Mouse (Mus musculus): ENCODE measurements around the gene Dnah2.
"Not testable (repeated sequence)": the region's sequence is repeated elsewhere in the genome, so short reads cannot be mapped to it uniquely, and the experiment has no call there.

Dnah2 gene

DNA sequence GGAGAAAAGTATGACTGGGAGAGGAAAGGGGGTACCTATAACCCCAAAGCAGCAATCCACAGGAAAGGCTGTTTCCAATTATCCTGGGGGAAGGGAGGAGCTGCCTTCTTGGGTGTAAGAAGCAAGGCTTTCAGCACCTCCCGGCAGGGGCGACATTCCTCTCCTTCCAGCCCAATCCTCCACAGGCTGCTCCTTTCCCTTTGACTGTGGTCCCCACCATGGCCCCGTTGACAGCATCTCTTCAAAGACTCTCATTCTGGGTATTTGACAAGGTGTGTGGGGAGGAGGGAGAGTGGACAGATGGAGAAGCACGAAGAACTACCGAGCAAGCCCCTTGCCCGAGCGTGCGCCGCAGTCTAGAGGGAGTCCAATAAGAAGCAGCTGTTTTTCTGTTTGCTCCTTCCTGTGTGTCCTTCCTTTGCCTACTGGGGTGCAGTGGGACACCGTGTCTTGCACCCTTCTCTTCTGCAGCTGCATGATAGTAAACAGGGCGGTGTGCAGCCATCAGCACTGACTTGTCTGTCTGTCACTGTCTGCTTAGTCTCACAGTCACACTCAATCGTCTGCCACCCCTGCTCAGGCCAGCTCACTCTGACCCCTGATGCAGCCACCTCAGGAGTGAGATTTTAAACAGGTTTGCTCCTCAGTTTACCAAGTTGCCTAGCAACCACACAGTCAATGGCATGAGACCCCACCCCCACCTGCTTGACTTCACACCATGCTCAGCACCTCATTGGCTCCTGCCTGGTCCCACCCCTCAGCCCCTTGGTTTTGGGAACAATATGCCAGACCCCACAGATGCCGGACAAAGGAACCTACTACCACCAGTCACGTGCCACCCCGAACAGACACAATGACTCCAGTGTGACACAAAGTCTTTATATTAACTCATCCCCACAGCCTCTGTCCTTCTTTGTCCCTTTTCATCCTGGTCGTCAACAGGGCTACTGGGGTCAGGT, 12.3 kb upstream of the Dnah2 start:
- DNase-seq = peak; percentile 86

- no peak for DNase-seq
Observed at GRCm38 (mm10) chr11:69559851-69560765, 11.2 kb upstream of the Dnah2 start, which contains the start of gene Efnb3. Gene Efnb3 (minus strand): TSS chr11:69560205.

DNA sequence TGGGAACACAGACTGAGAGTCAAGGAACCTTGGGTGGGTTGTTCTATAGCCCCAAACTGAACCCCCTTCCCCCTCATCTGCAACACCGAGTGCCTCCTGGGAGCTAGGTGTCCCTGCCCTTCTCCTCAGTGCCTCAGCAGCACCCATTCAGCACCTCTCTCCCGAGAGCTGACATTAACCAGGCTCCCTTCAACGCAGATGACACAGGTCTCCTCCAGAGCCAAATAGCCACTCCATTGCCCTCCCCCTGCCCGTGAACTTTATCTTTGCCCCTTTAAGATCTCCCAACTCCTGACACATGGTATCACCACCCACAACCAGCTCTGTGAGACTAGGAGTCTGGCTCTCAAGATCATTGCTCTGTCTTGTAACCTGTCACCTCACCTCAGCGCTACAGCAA, 10.3 kb upstream of the Dnah2 start:
- no peak for DNase-seq

GRCm38 (mm10) chr11:69558756-69559155, 9.8 kb upstream of the Dnah2 start:
- DNase-seq = no peak

GRCm38 (mm10) chr11:69557381-69557958, 8.6 kb upstream of the Dnah2 start:
- no peak for DNase-seq

GRCm38 (mm10) chr11:69554539-69555140, 5.7 kb upstream of the Dnah2 start:
- no peak for DNase-seq

- DNase-seq = no peak
Observed at GRCm38 (mm10) chr11:69553341-69553721, 4.4 kb upstream of the Dnah2 start.

- peak; percentile 85 for DNase-seq
Observed at GRCm38 (mm10) chr11:69552622-69553340, 3.9 kb upstream of the Dnah2 start.

- no peak for DNase-seq
Observed at GRCm38 (mm10) chr11:69551310-69551709, 2.4 kb upstream of the Dnah2 start.

GRCm38 (mm10) chr11:69547071-69547470, 1.8 kb downstream of the Dnah2 start:
- no peak for DNase-seq

GRCm38 (mm10) chr11:69546423-69547053, 2.4 kb downstream of the Dnah2 start:
- peak; percentile 78 for DNase-seq

DNA sequence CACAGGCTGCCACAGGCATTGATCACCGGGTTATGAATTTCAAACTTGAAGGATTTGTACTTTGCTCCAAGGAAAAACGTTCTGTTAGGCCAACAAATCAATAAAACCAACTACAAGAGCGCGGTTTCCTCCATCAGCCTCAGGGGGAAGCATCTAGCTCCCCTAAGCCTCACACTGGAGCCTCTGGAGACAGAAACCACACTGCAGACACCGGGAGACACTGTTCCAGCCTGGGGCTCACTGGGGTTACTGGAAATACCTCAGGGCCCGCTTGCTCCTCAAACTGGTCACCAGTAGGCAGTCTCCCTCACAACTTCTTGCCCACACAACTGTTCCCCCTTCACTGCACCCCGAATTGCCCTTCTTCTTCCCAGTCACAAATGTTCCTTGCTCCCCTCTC, 3.0 kb downstream of the Dnah2 start:
- DNase-seq = no peak

DNA sequence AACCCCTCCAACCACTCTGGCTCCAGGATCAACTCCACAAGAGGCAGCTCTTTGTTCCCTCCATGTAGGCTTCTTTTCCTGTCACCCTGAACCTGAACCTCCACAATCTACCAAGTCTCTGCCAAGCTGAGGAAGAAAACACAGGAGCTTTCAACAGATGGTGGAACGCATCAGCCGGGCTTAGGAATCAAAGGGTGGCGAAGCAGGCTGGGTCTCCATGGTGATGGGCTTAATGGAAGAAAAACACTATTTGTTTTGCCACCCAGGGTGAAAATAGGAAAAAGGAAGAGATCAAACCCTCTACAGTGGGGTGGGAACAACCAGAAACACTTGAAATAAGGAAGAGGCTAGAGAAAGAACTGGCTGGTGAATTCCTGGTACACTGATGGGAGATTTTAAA, 5.3 kb downstream of the Dnah2 start:
- DNase-seq = no peak

DNA sequence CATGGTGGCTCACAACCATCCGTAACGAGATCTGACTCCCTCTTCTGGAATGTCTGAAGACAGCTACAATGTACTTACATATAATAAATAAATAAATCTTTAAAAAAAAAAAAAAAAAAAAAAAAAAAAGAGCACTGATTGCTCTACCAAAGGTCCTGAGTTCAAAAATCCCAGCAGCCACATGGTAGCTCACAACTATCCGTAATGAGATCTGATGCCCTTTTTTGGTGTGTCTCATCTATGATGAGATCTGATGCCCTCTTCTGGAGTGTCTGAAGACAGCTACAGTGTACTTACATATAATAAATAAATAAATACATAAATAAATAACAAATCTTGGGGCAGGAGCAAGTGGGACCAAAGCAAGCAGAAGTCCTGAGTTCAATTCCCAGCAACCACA, 7.2 kb downstream of the Dnah2 start:
- not testable (repeated sequence) for DNase-seq

- no peak for DNase-seq
Observed at GRCm38 (mm10) chr11:69540700-69541099, 8.2 kb downstream of the Dnah2 start.

DNA sequence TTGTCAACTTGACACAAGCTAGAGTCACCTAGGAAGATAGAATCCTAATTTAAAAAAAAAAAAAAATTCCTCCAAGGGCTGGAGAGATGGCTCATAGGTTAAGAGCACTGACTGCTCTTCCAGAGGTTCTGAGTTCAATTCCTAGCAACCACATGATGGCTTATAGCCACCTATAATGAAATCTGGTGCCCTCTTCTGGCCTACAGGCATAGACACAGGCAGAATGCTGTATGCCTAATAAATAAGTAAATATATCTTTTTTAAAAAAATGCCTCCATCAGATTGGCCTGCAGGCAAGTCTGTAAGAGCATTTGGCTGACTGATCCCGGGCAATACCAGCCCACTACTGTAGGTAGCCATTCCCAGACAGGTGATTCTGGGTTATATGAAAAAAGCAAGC, 13.9 kb downstream of the Dnah2 start:
- no peak for DNase-seq

- DNase-seq = no peak
Observed at GRCm38 (mm10) chr11:69532480-69533150, 16.3 kb downstream of the Dnah2 start.

GRCm38 (mm10) chr11:69530755-69531154, 18.2 kb downstream of the Dnah2 start:
- not testable (repeated sequence) for DNase-seq

DNA sequence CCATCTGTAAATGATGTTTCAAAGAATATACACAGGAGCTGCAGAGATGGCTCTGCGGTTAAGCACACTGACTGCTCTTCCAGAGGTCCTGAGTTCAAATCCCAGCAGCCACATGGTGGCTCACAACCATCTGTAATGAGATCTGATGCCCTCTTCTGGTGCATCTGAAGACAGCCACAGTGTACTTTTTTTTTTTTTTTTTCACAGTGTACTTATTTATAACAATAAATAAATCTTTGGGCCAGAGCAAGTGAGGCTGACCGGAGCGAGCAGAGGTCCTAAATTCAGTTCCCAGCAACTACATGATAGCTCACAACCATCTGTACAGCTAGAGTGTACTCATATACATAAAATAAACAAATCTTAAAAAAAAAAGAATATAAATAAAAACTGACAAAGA, 18.6 kb downstream of the Dnah2 start:
- DNase-seq = not testable (repeated sequence)

- DNase-seq = no peak
Observed at GRCm38 (mm10) chr11:69528031-69528390, 20.9 kb downstream of the Dnah2 start.
